Mouse (Mus musculus): ENCODE data around the gene Ldlrap1.
A peak's percentile ranks its signal among the peaks of the same experiment; 100 is the strongest.

The Ldlrap1 gene

GRCm38 (mm10) chr4:134704590-134704989, 63.2 kb downstream of the Ldlrap1 start:
- DNase-seq (ENCODE audit: low spot score) = no peak

GRCm38 (mm10) chr4:134703835-134704546, 63.8 kb downstream of the Ldlrap1 start, which contains the start of gene Man1c1:
Man1c1 (minus strand) TSS chr4:134704290.
- DNase-seq (ENCODE audit: low spot score) = peak; percentile 94

GRCm38 (mm10) chr4:134702981-134703834, 64.6 kb downstream of the Ldlrap1 start:
- no peak for DNase-seq (ENCODE audit: low spot score)

- DNase-seq (ENCODE audit: low spot score) = peak; percentile 62
Observed at GRCm38 (mm10) chr4:134701934-134702333, 65.9 kb downstream of the Ldlrap1 start.

GRCm38 (mm10) chr4:134700911-134701310, 66.9 kb downstream of the Ldlrap1 start:
- DNase-seq (ENCODE audit: low spot score) = no peak

GRCm38 (mm10) chr4:134693202-134693940, 74.5 kb downstream of the Ldlrap1 start:
- no peak for DNase-seq (ENCODE audit: low spot score)

GRCm38 (mm10) chr4:134692388-134692787, 75.4 kb downstream of the Ldlrap1 start:
- DNase-seq (ENCODE audit: low spot score) = no peak

Measured in layer of hippocampus, adult 9-10 months (tissue).